Mouse (Mus musculus) frontal cortex, postnatal 36 days (tissue): ENCODE data around the gene Pyroxd2.
"Not testable (repeated sequence)": the region's sequence is repeated elsewhere in the genome, so short reads cannot be mapped to it uniquely, and the experiment has no call there.

Experiments
- DNase-seq, 2 experiments: peaks; one replicate each; pipeline ENCODE4 v3.0.0; 2022; ENCODE audit warnings: low spot score in 2 of 2

The Pyroxd2 gene

DNA sequence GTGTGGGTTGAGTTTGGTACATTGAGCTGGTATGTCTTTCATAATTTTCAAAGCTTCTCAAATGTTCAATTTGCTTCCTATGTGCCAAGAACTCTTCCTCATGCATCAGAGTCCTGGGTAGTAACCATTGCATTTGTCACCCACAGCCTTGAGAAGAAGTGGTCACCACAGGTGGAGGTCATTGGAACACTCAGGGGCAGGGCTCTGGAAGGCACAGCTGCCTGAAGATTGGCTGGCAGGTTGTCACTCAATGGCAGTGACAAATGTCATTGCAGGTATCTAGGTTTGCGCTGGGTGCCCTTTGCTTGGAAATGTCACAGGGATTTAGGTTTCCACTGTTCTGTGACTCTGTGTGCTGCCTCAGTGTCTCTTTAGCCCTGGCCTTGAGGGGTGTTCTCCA is 62.3 kb downstream of the Pyroxd2 start:
- no peak for DNase-seq

DNA sequence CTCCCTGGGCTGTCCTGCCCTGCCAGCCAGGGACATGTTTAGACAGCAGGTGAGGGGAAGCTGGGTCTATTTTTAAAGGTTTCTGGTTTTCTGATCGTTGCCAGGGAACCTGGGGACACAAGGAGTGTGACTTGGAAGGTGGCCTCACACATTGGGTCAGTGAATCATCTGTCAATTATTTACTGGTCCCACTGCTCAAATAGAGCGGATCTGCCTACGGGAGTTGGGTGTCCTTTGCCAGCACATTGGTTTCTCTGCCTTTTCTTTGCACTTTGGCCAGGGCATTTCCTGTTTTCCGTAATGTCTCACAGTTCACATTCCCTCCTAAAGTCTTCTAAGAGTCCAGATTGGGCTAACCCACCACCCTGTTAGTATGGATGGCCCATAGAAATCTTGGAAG is 62.8 kb downstream of the Pyroxd2 start:
- DNase-seq, result no peak

DNA sequence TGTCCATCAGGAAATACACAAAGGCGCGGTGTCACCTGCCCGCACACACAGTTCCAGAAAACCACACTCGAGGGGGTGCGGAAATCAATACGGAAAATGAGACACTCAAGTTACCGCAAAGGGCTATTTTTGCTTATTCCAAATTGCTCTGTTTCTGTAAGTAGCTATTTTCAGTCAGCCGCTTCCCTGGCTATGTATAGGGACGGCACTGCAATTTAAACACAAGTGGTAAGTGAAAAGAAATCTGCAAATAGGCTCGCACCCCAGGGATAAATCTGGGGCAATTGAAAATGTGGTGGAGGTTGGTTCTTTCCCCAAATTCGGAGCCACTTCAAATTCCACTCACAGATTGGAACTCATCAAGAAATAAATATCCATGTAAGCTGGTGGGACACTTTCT is 63.3 kb downstream of the Pyroxd2 start:
- peak in 1 of 2 experiments; percentile 65 for DNase-seq

DNA sequence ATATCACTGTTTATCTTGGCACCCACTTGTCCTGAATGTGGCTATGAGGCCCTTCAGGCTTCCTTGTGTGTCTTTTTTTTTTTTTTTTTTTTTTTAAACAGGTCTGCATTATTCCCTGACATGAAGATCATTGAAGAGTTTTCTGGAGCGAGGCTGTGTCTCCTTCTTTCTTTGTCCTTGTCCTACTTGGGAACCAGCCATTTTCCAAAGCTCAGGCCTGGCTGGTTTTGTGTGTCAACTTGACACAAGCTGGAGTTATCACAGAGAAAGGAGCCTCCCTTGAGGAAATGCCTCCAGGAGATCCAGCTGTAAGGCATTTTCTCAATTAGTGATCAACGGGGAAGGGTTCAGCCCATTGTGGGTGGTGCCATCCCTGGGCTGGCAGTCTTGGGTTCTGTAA is 69.8 kb downstream of the Pyroxd2 start:
- DNase-seq, result not testable (repeated sequence)

DNA sequence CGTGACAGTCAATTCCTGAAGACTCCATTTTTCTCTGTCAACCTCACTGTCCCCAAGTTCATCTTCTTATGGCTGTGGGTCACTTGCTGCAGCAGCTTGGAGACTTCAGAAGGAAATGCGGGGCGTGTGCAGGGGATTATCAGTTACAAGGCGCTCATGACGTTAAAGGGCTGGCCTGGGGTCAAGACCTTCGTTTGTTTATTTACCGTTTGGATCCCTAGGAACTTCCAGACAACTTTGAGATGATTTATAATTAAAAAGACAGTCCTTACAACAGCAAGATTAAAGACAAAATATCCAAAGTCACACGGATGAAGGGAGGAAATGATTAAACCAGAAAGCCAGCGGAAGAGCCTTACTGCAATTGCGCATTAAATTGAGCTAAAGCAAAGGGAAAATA is 74.4 kb downstream of the Pyroxd2 start:
- DNase-seq, result no peak

DNA sequence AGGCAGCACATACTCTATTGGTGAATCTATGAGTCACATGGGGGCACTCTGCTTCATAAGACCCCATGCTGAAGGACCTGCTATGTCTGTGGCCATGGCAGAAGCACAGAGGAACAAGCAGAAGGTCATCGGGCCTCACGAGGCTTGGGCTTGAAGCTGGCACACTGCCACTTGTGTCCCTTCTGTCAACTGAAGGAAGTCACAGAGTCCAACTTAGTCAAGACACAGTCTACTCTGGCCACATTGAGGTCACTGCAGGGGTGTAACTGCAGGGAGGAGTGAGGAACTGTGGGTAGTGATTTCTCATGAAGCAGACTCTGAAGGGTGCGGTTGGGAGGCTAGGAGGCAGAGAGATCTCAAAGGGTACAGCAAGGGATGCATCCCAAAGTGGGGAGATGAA is 75.1 kb downstream of the Pyroxd2 start:
- no peak for DNase-seq

DNA sequence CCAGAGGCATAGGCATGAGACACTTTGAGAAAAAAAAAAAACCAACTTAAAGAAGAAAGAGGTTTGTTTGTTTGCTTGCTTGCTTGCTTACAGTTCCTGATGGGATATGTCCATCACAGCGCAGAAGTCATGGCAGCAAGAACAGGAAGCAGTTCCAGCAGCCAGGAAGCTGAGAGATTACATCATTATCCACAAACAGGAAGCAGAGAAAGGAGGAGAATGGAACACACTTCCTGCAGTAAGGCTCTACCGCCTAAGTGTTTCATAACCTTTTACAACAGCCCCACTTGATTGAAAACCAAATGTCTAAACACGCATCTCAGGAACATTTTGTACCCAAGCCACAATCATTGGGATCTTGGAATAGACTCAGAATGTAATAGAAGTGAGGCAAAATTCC is 75.6 kb downstream of the Pyroxd2 start:
- no peak for DNase-seq
